Mouse (Mus musculus) embryo, embryonic 11.5 days (tissue): ENCODE data around the gene Batf.
A peak's percentile ranks its signal among the peaks of the same experiment; 100 is the strongest.
"Not testable (repeated sequence)": the region's sequence is repeated elsewhere in the genome, so short reads cannot be mapped to it uniquely, and the experiment has no call there.

Experiments used
- DNase-seq: peaks from one replicate; pipeline ENCODE4 v3.0.0-alpha.2; 2012; ENCODE audit warnings: low read depth, low spot score

Batf gene

DNA sequence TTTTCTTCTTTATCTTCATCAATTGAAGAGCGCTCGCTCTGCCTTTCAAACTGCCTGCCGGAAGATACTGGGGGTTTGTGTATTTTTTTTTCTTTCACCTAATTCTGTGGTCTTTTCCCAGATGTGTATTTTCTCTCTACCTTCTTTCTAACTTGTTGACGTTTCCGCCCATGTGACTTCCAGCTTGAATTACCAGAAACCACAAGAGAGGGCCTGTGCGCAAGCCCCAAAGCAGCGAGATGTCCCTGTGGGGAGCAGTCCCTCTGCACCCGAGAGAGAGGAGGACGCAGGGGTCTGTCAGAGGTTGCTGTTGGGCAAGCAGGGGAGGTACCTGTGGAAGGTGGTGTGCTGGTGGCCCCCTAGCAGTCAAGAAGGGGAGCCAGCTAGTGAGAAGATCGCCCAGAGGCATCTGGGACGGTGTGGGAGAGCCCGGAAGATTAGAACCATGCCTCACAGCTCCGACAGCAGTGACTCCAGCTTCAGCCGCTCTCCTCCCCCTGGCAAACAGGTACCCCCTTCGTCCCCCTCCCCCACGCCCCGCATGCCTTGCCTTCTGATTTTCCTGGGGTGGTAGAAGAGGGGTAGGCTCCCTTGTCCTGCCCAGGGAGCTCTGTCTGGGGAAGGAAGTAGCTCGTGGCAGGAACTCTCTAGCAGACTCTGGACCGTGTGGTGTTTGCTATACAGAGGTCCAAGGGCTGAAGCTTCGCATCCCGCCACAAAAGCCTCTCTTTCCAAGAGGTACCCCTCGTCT lies at the start of gene Batf:
Gene Batf (plus strand): TSS at position 204 of the 751 bp plus-strand sequence.
- no peak for DNase-seq

DNA sequence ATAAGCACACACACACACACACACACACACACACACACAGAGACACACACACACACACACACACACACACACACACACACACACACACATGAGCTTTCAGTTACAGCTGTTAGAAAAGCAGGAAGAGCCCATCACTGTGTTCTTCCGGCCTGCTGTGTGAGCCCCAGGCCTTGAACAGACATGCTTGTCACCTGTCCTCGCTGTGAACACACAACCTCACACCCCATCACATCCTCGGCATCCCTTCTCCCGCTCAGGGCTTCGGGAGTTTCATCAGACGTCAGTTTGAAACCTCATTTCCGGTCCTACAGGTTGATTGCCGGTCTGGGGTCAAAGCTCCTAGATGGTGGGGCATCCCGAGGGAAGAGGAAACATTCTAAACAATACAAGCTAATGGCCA lies 48.5 kb upstream of the Batf start:
- no peak for DNase-seq

- no peak for DNase-seq
These were observed 47.7 kb upstream of the Batf start for GRCm38 (mm10) chr12:85638541-85639325.

DNA sequence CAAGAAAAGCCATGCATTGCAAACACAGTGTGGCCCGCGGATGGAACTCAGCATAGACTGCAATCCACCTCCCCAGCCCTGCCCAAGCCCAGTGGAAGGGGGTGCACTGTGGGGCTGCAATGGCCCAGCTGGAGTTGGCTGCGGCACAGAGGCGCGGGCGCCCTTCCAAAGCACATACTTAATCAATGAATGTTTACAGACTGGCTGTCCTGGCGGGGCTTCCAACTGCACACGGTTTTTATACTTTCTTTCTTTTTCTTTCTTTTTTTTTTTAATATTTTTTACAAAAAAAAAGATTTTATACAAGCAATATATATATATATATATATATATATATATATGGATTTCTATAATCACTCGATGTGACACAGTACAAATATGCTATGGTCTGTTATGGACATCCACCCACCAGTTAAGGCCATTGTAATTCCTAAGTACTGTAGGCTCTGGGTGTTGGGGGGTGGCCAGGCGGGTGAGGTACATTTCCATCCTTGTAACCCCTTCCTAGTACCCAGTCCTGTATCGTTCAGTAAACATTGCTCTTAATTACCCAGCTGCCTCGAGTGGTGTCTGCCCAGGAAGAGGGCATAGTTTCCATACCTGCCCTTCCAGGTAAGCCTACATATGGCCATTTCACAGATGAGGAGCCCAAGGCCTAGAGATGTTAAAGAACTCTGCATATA lies 47.0 kb upstream of the Batf start:
- DNase-seq: no peak

GRCm38 (mm10) chr12:85640852-85641563 lies 45.5 kb upstream of the Batf start:
- DNase-seq: no peak

DNA sequence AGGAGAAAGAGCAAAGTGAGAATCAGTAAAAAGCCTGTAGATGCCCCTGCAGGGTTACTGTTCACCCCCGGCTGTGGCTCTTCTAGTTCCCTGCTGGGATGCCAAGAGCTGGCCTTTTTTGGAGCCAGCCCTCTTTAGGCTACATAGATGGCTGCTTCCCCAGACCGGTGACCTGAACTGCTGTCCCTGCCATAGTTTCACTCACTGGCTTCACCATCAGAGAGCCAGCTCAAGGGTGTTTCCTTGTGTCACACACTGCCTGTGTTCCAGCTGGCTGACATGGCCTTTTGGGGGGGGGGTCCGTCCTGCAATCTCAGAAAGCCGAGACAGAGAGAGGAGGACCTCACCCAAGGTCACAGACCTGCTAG lies 44.9 kb upstream of the Batf start:
- DNase-seq: no peak

DNA sequence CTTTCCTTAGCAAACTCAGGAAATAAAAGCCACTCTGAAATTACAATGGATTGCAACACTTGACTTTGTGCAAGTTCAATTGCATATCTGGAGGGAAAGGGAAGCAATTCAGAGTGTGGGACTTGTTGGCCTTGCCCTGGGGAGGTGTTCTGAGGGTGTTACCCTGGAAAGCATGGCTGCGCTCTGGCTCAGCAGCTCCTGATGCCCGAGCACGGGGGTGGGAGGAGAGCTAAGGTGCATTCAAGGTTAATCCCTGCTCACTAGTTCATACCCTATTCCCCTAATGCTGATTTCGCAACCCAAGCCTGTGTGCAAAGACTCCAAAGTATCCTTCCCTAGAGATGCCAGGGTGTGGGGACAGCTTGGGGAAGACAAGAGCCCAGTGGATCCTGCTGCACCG lies 42.7 kb upstream of the Batf start:
- DNase-seq: no peak

- no peak for DNase-seq
These were observed 40.8 kb upstream of the Batf start for GRCm38 (mm10) chr12:85645664-85646063.

DNA sequence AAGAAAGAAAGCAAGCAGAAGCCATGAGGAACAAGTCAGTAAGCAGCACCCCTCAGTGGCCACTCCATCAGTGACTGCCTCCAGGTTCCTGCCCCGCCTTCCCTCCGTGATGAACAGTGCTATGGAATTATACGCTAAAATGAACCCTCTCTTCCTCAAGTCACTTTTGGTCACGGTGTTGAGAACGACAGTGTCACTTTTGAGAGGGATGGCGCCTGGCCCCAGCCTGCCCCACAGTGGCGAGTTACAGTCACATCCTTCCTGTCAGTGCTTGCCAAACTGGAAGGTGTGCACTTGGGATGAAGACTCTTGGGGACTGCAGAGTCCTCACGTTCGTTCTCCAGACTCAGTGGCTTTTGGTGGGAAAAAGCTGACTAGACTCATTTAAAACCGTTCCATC lies 39.1 kb upstream of the Batf start:
- DNase-seq: no peak

DNA sequence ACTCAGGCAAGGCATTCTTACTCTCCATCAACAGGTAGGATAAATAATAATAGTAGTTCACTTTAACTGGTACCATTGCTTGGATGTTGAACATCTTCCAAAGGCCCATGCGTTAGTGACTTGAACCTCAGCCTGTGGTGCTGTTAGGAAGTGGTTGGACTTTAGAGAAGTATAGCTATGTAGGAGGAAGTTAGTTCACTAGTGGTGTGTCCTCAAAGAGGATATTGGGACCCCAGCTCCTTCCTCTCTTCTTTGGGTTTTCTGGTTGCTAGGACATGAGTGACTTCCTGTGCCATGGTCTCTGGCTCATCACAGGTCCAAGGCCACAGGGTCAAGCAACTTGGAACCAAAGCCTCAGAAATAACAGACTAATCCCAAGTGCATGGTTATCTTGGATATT lies 38.5 kb upstream of the Batf start:
- no peak for DNase-seq

- no peak for DNase-seq
These were observed 27.1 kb upstream of the Batf start for GRCm38 (mm10) chr12:85659319-85659718.

DNA sequence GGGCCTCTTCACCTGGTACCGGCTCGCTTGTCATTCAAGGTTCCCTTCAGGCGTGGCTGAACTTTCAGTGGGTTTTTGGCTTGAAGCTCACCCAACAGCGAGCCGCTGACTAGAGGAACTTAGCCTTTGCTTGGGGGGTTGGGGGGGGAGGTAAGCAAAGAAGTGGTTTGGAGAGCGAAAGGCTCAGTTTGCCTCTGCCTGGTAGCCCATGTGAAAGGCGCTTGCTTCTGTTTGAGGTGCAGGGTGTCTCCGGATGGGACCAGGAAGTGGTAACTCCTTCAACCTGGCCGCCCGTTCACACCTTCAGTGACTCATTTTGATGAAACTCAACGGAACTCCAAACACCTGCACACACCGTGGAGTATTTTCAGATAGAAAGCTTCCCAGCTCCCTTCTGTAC lies 25.6 kb upstream of the Batf start:
- DNase-seq: no peak

GRCm38 (mm10) chr12:85662232-85662631 lies 24.2 kb upstream of the Batf start:
- not testable (repeated sequence) for DNase-seq

DNA sequence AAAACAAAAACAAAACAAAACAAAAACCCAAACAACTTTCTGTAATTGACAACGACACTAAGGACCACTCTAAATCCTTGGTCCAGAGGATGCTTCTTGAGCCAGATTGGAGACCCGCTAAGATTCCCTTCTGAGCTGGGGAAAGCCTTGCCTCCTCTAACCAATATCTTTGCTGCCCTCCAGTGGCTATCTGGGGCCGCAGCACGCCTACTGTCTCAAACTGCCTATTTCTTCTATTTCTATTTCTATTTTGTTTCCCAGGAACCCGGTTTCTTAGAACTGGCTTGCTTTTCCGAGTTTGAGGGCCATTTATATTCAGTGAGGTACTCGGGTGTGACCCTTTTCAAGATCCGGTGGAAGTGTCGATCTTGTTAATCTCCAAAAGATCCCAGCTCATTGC lies 23.6 kb upstream of the Batf start:
- DNase-seq: peak; percentile 63

DNA sequence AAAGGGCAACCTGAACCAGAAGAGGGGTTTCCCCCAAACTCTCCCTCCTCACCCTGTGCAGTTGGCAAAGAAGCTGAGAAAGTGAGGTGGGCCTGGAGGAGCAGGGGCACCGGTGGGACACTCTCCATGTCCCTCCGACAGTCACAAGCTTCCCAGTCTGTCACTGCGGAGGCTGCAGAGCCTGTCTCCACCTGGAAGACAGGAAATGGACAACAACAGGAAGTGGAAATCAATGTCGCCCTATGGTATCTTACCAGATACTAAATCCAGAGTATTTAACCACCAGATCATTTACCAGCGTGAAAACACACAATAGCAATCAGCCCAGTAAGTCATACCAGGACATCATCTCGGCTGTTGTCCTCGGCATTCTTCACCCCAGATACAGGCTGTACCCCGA lies 20.4 kb upstream of the Batf start:
- no peak for DNase-seq

GRCm38 (mm10) chr12:85667071-85667470 lies 19.4 kb upstream of the Batf start:
- DNase-seq: no peak

- DNase-seq: no peak
These were observed 17.8 kb upstream of the Batf start for GRCm38 (mm10) chr12:85668696-85669095.

DNA sequence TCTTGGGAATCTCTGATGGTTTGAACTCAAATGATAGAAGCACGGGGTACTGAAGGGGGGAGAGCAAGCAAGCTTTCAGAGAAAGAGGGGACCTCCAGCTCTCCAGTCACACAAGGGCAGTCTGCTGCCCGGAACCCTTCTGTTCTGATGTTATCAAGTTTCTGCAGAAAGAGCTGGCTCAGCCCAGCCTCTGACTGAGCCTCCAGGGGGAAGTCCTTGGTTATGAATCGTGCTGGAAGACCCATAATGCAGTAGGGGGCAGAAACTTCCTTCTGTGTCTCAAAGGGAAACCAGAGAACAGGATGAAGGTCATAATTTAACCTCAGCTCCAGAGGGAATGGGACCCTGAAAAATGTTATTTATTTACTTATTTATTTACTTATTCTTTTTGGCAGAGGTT lies 16.4 kb upstream of the Batf start:
- DNase-seq: no peak

GRCm38 (mm10) chr12:85673914-85674313 lies 12.6 kb upstream of the Batf start:
- no peak for DNase-seq

DNA sequence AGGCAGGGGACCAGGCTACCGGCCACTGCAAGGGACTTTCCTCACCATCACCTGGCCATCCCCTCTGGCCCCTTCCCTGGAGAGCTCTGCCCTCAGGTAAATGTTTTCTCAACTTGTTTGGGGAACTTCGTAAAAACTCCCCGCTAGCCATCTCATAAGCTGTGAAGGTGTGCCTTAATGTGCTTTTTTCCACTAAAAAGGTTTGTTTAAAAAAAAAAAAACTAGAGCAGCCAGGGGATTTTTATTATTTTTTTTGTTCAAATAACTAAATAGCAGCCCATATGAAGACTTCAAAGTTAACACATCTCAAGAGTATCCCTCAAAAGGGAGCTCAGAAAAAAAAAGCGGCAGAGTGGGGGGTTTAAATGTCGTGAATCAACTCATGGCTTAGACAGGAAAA lies 7.4 kb upstream of the Batf start:
- no peak for DNase-seq

DNA sequence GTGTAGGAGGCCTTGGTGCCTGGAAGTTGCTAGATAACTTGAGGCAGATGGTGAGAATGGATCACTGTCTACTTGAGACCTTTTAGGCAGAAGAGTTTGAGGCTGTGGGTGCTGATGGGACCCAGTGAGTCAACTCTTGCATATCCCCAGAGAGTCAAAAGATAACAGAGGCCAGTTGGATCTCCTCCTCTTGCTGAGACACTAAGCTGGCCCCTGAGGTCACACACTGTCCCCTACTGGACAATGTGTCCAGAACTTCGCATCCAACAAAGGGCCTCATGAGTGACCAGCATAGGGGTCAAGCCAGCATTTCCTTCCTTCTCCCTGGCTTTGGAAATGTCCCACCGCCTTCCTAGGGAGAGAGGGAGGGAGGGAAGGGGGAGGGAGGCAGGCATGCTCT lies 6.7 kb upstream of the Batf start:
- DNase-seq: no peak

GRCm38 (mm10) chr12:85682328-85682727 lies 4.1 kb upstream of the Batf start:
- no peak for DNase-seq
